Mouse (Mus musculus) heart, postnatal 0 days (tissue): ENCODE results near the gene Ubap2l. TPM values are rescaled to one million over a fixed set of nuclear protein-coding genes. Genes with fewer than 3 reads are reported as not detected.
A peak's percentile ranks its signal among the peaks of the same experiment; 100 is the strongest.

ENCODE experiments used
- ATAC-seq: fragments of 200-750 bp; cut with Nextera tagmentation; 2 replicates; pipeline ENCODE4 v1.8.0; 2017; ENCODE audit warnings: low read depth, moderate number of reproducible peaks, moderate library complexity; ENCODE audit not compliant: insufficient read depth
- DNase-seq: peaks from one replicate; pipeline ENCODE4 v3.0.0-alpha.2; 2016; ENCODE audit warnings: low spot score
- H3K27ac ChIP-seq: fragments of 300-500 bp; sonication (generic); 2 replicates; pipeline ENCODE4 v1.5.1; 2014; ENCODE audit warnings: low read depth, mild to moderate bottlenecking
- H3K27me3 ChIP-seq: fragments of 300-500 bp; sonication (generic); 2 replicates; pipeline ENCODE4 v1.6.1; 2014; ENCODE audit warnings: low read length, mixed read lengths; ENCODE audit not compliant: control insufficient read depth, insufficient read depth
- H3K36me3 ChIP-seq: fragments of 300-500 bp; sonication (generic); replicated peaks from 2 replicates; pipeline ENCODE4 v1.6.1; 2014; ENCODE audit warnings: low read length, mixed read lengths; ENCODE audit not compliant: control insufficient read depth, insufficient read depth
- H3K4me1 ChIP-seq: fragments of 300-500 bp; sonication (generic); 2 replicates; pipeline ENCODE4 v1.6.1; 2014; ENCODE audit warnings: antibody characterized with exemption; ENCODE audit not compliant: control insufficient read depth, insufficient read depth
- H3K4me2 ChIP-seq: fragments of 300-500 bp; sonication (generic); 2 replicates; pipeline ENCODE4 v1.6.1; 2014; ENCODE audit warnings: low read depth, mild to moderate bottlenecking, low read length, moderate library complexity
- H3K4me3 ChIP-seq: fragments of 300-500 bp; sonication (generic); 2 replicates; pipeline ENCODE4 v1.5.1; 2014; ENCODE audit warnings: low read depth, low read length
- H3K9ac ChIP-seq: fragments of 300-500 bp; sonication (generic); replicated peaks from 2 replicates; pipeline ENCODE4 v1.6.1; 2014; ENCODE audit warnings: low read depth, low read length, mixed read lengths
- H3K9me3 ChIP-seq: fragments of 300-500 bp; sonication (generic); replicated peaks from 2 replicates; pipeline ENCODE4 v1.6.1; 2016; ENCODE audit warnings: low read length; ENCODE audit not compliant: control insufficient read depth
- CTCF ChIP-seq: IDR thresholded peaks from 2 replicates; pipeline ENCODE4 v1.5.1; 2016; ENCODE audit warnings: antibody characterized with exemption, control low read depth, low read depth
- EP300 ChIP-seq: IDR thresholded peaks from 2 replicates; pipeline ENCODE4 v1.6.1; 2016; ENCODE audit warnings: antibody characterized with exemption, low read depth
- WGBS: fragments of 180-500 bp; shearing (Covaris S2); extraction: QIAGEN DNeasy Blood & Tissue Kit; methylation state at CpG from one replicate; pipeline ENCODE4 v1.1.7; 2014; 5-methylcytosine and 5-hydroxymethylcytosine counted together
- polyA plus RNA-seq: library from polyadenylated mRNA; unstranded; fragments of >200 nt; fragmentation: Nextera tagmentation; extraction: Ambion mirVana; gene quantifications from 2 replicates; pipeline ENCODE4 v1.2.1, GENCODE M21; 2015
- total RNA-seq: library from RNA; depleted of rRNA; stranded (reverse); fragments of >200 nt; gene quantifications from 2 replicates; pipeline ENCODE4 v1.2.3, GENCODE M21; 2014; ENCODE audit warnings: low replicate concordance

Gene Ubap2l
- total and polyA plus RNA-seq, 2 experiments from 2014 or later: 64.2 to 92.0 TPM

DNA sequence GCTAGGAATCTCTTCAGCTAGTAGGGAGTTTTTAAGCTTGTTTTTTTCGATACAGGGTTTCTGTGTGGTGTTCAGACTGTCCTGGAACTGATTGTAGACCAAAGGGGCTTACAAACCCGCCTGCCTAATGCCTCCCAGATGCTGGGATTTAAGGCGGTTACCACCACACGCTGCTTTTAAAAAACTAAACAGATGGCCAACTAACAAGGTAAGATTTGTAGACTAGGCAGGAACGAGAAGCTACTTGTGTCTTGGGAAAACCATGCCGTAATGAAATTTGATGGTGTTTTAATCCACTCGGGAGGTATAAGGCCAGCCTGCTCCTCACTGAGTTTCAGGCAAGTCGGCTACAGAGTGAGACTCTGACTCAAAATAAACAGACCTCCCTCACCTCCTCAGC, 53.3 kb downstream of the Ubap2l start:
- Histone ChIP-seq H3K4me2 (peak overlapping the region; percentile 97), H3K4me3 (peak overlapping the region; percentile 66), H3K9ac (peak overlapping the region; percentile 76), H3K27me3 (no peaks in the 10 kb centered on the region), H3K9me3 (no peaks in the 10 kb centered on the region), H3K27ac (peak overlapping the region; percentile 77), H3K4me1 (peaks cover 8% of the 10 kb centered on the region; the same call in 1 of the 2 replicates), H3K36me3 (peaks cover 46% of the 10 kb centered on the region)
- TF ChIP-seq CTCF (no peak), EP300 (no peak)
- no peak for DNase-seq
- peak; percentile 11; the same call in 1 of the 2 replicates for ATAC-seq
- WGBS: 18% methylated on average over 8 of the region's 8 CpGs

DNA sequence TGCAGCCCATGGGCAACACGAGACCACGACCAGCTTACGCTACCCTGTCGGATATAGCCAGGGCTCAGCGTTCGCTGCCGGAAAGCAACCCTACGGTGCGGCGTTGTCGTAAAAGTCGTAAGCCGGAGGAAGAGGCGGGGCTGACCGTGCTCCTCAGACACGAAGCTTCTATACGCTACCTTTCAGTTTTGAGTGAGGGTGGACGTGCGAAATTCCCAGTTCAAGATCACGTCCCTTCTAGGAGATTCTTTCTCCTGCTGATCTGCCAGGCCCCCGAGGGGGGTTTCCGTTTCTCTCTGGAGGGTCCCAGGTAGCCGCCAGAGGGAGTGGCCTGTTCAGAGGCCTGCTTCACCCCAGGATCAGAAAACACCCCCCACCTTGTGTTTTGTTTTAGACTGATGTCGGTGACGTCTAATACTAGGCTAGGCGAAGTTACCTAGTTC, 53.8 kb downstream of the Ubap2l start, which contains the start of gene Hax1:
TSS of gene Hax1 (minus strand) at position 169 of the 443 bp plus-strand sequence.
- H3K4me2 ChIP-seq: peak within 1 kb of the TSS; percentile 97
- H3K27ac ChIP-seq: peak within 1 kb of the TSS; percentile 77
- TF ChIP-seq CTCF: peak; percentile 11; the same call in 1 of the 2 replicates
- TF ChIP-seq EP300: no peak; the same call in 1 of the 2 replicates
- H3K9me3 ChIP-seq: no peaks in the 10 kb centered on the region
- H3K9ac ChIP-seq: peak within 1 kb of the TSS; percentile 76
- H3K4me3 ChIP-seq: peak within 1 kb of the TSS; percentile 66
- DNase-seq (peak; percentile 95), ATAC-seq (peak; percentile 90)
- WGBS: under 1% methylated on average over 26 of the region's 26 CpGs
- peaks cover 8% of the 10 kb centered on the region; the same call in 1 of the 2 replicates for H3K4me1 ChIP-seq
- H3K27me3 ChIP-seq: no peaks in the 10 kb centered on the region
- peaks cover 47% of the 10 kb centered on the region for H3K36me3 ChIP-seq

DNA sequence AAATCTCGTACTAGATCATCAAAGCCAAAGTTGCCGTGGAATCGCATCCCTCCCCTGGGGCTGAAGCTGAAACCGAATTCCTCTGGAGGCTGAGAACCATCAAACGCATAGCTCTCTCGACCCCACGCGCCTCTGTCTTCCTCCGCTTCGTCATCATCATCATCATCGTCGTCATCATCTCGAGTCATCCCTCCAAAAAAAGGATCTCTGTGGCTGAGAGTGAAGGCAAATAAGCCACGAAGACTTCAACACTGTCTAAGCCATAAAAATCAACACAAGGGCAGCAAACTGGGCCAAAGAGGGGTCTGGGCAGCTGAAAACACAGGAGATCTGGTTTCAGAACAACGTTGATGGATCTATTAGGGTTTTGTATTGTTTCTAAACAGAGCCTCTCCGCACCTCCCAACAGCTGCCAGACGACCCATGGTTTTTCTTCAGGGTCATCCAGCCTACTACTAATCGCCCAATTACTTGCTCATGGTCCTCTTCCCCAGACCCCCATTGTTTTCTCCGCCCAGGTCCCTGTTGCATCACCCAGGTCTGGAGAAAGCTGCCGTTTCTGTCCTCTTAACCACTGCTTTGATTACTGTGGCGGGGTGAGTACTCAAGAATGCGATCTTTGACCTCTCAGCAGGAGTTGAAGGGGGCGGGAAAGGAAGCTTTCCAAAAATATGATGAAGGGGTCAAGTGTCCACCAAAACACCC, 54.5 kb downstream of the Ubap2l start:
- H3K27me3 ChIP-seq: no peaks in the 10 kb centered on the region
- peaks cover 43% of the 10 kb centered on the region for H3K36me3 ChIP-seq
- DNase-seq (peak; percentile 24), ATAC-seq (peak; percentile 40)
- peak overlapping the region; percentile 77 for H3K27ac ChIP-seq
- TF ChIP-seq CTCF: no peak
- no peak for TF ChIP-seq EP300
- H3K4me3 ChIP-seq: peak overlapping the region; percentile 66
- no peaks in the 10 kb centered on the region for H3K9me3 ChIP-seq
- peaks cover 8% of the 10 kb centered on the region; the same call in 1 of the 2 replicates for H3K4me1 ChIP-seq
- peak overlapping the region; percentile 97 for H3K4me2 ChIP-seq
- peak overlapping the region; percentile 76 for H3K9ac ChIP-seq
- WGBS: 13% methylated on average over 21 of the region's 23 CpGs

DNA sequence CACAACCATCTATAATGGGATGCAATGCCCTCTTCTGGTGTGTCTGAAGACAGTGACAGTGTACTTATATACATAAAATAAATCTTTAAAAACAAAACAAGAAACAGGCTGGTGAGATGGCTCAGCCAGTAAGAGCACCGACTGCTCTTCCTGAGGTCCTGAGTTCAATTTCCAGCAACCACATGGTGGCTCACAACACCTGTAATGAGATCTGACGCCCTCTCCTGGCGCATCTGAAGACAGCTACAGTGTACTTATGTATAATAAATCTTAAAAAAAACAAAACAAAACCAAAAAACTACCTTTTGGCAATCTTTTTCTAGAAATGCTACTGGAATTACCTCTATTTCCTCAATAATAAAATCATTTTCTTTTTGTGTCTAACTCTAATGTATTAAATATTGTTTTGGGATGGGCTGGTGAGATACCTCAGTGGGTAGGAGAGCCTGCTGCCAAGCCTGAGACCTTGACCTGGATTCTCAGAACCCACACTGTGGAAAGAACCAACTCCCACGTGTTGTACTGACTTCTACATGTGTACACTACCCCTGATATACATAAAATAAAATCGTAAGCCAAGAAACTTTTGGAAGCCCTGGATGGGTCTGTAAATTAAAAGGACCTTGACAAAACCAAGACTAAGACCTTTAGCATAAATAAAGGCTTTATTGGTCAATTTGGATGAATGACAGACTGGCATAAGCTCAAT, 57.5 kb downstream of the Ubap2l start:
- no peak for TF ChIP-seq EP300
- H3K9ac ChIP-seq: no peak overlapping the region
- no peak overlapping the region for H3K4me3 ChIP-seq
- WGBS: 93% methylated on average over 5 of the region's 5 CpGs
- H3K4me1 ChIP-seq: peaks cover 8% of the 10 kb centered on the region; the same call in 1 of the 2 replicates
- H3K27ac ChIP-seq: no peak overlapping the region
- ATAC-seq: no peak
- no peak for DNase-seq
- no peak overlapping the region for H3K4me2 ChIP-seq
- no peaks in the 10 kb centered on the region for H3K9me3 ChIP-seq
- no peaks in the 10 kb centered on the region for H3K27me3 ChIP-seq
- H3K36me3 ChIP-seq: peaks cover 19% of the 10 kb centered on the region

DNA sequence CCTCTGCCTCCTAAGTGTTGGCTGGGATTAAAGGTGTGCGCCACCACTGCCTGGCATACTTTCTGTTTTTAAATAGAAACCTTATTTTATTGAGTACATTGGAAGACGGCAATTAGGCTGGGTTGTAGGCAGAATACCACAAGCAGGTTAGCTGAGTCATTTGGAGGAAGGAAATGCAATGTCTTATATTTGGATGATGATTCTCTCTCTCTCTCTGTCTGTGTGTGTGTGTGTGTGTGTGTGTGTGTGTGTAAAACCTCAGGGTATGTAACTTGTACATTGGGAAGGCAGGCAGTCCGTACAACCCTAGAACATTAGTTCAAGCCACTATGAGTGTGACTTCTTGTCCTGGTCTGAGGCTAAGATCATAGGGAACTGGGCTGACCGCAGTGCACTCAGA, 64.6 kb downstream of the Ubap2l start:
- DNase-seq (no peak), ATAC-seq (no peak)
- Histone ChIP-seq H3K4me2 (no peak overlapping the region), H3K27me3 (no peaks in the 10 kb centered on the region), H3K4me1 (no peaks in the 10 kb centered on the region), H3K9me3 (no peaks in the 10 kb centered on the region), H3K9ac (no peak overlapping the region), H3K27ac (no peak overlapping the region), H3K4me3 (no peak overlapping the region), H3K36me3 (no peaks in the 10 kb centered on the region)
- no peak for TF ChIP-seq EP300
- no peak for TF ChIP-seq CTCF
- WGBS: 90% methylated on average over 4 of the region's 4 CpGs
